Mouse (Mus musculus): Measurements from ENCODE around the gene Atp6v0c.

GRCm38 (mm10) chr17:24204846-24205245, 35.3 kb upstream of the Atp6v0c start:
- no peak for TF ChIP-seq GATA1 (IDR thresholded peaks at IDR 0.05; ENCODE audit: low read length)
- TF ChIP-seq TAL1 (IDR thresholded peaks at IDR 0.05; ENCODE audit: low read length): no peak

All from erythroblast, embryonic 14.5 days (primary cell).